Mouse (Mus musculus) right cerebral cortex, postnatal 25 days (tissue): ENCODE results near the gene Olfr555.
"Not testable (repeated sequence)": the region's sequence is repeated elsewhere in the genome, so short reads cannot be mapped to it uniquely, and the experiment has no call there.

Experiments
- DNase-seq: peaks from one replicate; pipeline ENCODE4 v3.0.0; 2022

The Olfr555 gene

DNA sequence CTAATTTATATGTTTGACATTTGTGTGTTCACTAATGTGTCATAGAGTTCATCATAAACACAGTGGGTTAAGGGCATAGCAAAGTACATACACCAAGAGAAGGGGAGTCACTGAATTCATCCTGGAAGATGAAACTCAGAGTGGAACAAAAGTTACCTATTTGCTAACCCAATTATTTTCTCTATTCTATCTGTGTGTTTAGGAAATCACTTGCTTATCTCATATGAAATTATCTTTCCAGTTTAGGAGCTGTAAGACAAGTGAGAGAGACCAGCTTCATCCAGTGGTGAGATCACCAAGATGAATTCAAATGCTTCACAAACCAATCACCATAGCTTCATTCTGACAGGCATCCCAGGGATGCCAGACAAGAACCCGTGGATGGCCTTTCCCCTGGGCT, at the start of gene Olfr555:
Olfr555 (plus strand) TSS at position 301 of the 400 bp plus-strand sequence.
- no peak for DNase-seq

DNA sequence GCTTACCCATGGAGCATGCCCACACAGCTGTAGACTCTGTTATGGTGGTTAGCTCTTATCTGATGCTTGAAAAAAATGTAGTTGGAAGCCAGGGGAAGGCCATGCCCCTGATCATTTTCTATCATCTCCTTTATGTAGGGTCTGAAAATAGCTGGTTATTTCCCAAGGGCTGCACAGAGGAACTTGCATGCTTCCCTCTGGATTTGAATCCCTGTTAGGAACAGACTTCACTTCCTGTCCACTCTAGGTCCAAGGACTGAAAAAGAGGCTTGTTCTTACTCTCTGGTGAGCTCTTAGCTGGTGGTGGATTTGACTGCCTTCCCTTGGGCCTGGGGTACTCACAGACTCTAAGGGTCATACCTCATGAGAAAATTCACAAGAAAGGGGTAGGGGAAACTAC, 40.5 kb upstream of the Olfr555 start, which contains the start of gene Olfr553:
Olfr553 (minus strand) TSS at position 101 of the 400 bp plus-strand sequence.
- no peak for DNase-seq

DNA sequence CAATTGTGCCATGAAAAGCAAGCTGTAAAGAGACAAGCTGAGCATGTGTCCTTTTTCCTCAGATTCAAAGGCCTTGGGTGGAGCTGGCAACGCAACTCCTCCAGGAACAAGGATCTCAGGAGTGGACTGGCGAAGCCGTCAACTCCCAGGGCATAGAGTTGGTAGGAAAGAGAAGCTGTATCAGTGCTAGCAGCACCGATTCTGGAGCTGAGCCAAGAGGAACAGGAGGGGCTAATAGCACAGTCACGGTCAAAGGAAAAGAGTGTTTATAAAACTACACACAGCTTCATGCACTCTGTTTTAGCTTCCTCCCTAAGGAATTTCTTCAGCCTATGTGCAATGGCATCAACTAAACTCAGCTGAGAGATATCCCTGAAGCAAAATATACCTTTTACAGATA, 39.0 kb upstream of the Olfr555 start:
- no peak for DNase-seq

DNA sequence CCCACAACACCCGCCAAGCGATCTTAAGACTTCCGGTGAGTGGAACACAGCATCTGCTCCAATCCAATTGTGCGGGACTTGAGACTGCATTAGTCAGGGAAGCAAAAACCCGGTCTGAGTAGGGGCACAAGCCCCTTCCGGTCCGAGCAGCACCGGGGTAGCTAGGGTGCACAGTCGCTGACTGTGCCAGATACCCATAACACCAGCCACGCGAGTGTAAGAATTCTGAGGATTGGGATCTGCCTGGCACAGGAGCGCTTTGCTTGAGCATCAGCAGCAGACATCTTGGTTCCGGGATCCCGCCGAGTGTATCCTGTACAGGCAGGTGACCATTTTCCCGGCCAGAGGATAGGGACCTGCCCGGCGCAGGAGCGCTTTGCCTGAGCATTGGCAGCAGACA, 38.3 kb upstream of the Olfr555 start:
- DNase-seq, result not testable (repeated sequence)

DNA sequence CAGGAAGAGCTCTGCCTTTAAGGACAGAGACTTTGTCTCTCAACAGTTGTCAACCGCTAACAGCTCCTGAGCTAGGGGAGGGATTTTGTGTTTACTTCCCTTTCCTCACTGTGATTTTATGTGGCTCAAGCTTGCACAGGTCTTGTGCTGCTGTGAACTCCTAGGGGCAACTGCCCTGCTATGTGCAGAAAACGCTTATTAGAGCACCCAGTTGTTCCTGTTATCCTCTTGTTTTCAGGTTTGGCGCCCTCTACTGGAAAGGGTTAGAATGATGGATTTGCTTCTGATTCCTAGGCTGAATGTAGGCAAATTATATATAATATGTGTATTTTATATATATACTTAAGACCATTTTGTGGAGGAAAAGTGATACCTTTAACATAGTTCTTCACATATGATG, 22.0 kb upstream of the Olfr555 start:
- no peak for DNase-seq

DNA sequence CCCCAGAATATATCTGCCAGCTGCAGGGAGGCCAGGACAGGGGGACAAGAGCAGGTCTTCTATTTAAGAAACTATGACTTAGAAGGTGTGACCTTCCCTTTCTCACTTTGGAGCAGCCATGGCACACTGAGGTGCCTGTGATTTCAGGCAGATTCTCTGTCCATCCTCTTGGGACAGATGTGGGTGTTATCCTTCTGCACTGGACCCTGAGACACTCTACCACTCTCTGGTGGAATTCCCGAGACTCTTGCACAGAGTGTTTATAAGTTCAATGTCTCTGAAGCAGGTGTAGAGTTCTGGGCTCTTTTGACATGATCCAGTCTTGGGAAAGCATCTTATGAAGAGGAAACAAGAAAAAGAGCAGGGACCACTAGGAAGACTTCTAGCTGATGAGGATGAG, 20.5 kb upstream of the Olfr555 start, which contains the start of gene Olfr554:
Olfr554 (plus strand) TSS at position 301 of the 400 bp plus-strand sequence.
- DNase-seq, result no peak

DNA sequence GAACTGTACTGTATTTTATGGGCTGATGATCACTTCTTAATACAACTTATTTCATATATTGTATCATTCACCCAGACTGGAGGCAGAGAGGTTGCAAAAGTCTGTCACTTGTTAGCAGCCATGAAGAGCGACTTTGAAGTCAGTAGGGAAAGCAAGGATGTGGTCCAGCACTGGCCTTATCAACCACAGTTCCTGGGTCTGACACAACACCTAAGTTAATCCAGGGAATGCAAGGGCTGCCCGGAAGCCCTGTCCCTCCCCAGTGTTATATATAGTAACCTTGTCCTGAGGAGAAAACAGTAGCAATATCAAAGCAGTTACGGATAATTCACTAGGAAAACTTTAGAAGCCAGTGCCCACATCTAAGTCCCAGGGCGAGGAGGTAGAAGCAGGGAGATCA, 13.7 kb upstream of the Olfr555 start:
- not testable (repeated sequence) for DNase-seq

DNA sequence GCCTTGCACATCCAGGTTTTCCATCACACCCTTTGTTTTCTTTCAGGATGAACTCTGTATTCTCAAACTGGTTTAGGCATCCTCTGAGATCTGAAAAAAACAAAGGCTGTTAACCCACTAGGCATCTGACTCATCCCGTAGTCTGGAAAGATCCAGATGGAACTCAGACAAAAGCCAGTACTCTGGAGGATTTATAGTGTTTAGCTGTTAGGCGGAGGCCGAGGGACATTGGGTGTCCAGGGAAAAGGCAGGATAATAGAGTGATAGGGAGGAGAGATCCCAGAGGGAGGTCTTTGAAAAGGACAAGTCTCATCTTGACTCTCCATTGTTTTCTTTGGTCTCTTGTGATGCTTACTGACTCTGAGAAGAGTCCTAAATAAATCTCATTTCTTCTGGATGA, 6.0 kb downstream of the Olfr555 start, which contains the start of gene Olfr556:
Olfr556 (plus strand) TSS at position 301 of the 400 bp plus-strand sequence.
- no peak for DNase-seq

DNA sequence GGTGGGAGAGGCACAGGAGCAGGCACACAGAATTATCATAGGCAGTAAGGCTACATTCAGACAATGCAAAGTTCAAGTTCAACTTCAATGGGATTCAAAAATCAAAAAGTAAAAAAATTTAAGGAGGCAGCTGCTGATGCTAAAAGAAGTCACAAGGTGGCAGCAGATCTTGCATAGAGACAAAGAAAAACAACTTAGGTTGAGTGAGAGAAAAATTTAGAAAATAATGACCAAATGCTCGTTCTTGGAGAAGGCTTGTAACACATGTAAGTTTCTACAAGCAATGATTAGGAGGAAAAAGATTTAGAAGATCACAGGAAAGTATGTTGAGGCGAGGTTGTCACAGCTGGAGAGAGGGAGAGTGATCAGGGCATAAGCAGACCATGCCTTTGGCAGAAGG, 6.8 kb downstream of the Olfr555 start:
- no peak for DNase-seq

DNA sequence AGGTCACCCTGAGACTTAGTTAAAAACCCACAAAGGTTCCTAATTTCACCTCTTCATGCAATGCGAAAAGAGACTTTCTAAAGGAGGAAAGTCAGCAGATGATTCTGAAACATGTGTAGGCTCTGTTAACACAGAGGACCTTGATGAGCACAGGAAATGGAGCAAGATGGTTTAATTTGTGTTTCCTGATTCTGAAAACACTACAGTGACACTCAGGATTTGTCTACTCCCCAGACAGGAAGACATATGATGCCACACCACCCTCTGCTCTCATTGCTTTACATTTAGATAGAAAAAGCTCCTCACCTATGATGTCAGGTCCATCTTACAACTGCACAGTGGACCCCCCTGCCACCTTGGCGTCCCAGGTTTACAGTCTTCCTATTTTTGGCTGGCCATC, 17.6 kb downstream of the Olfr555 start:
- no peak for DNase-seq

DNA sequence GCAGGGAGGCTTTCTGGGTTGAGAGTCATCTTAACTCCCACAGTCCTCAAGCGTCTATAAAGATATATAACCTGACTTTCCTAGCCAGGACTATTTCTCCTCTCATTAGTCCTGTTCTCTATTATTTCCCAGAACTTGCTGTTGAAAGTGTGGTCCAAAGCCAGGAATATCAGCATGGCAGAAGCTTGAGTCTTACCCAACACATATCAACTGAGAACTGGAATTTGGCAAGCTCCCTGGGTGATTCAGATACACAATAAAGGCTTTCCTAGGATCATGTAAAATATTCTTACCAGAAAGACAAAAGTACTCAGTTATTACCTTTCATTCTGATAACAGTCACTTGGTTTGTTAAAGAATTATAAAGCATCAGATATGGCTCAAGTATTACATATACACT, 23.3 kb downstream of the Olfr555 start:
- DNase-seq, result no peak

DNA sequence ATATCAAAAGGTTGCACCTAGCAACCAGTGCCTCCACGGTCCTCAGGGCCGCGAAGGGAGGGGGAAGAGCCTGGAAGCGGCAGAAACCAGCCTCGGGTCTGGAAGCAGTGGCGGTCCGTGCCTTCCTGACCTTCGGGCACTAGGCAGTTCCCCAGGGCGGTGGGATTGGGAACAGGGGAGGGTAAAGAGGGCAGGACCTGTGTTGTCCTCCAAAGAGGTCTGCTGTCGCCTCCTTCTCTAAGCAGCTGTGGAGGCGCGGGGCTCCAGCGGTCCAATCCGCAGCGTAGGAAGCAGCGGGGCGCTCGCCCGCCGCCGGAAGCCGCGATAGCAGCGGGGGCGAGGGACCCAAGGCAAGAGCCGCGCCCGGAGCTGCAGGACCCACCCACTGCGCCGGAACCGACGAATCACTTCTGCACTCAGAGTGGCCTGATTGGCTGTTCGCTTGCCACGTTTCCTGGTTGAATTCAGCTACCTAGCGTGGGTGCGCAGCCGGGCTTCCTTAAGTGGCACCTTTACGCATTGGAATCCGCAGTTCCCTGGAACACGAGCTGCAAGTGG, 28.4 kb downstream of the Olfr555 start, which contains the start of gene Trim68:
Trim68 (minus strand) TSS at position 384 of the 558 bp plus-strand sequence.
- peak; percentile 89 for DNase-seq

DNA sequence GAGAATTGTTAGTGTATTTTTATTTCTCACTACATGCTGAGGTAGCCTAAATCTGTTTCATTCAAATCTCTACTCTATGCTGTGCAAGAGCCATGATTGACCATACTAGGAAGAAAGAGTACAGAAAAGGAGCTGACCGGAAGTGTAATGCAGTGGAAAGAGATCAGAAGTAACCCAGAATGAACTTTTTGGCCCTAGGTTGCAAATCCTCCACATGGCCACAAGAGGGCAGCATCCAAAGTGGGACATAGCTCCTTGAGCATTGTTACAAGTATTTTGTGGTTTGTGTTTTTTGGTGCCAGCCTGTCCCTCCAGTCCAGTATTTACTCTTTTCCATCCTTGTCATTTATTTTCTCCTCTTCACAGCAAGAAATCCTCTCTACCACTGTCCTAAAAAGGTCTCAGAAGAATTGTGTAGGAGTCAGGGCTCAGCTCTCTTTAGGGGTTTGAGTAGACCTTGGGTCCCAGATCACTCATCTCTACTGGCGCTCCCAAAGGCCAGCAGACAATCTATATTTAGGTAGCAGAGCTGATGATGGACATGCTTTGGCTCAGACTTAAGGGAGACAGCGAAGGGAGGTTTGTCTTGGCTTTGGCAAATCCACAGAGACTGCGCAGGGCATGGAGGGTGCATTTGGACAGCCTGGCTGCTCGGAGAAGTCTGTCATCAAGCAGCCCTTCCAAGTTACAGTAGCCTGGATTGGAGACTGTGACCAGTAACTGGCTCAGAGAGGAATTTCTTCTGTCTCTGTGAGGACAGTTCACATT, 36.9 kb downstream of the Olfr555 start, which contains the start of gene Olfr557:
Olfr557 (plus strand) TSS at position 553 of the 768 bp plus-strand sequence.
- DNase-seq, result no peak

DNA sequence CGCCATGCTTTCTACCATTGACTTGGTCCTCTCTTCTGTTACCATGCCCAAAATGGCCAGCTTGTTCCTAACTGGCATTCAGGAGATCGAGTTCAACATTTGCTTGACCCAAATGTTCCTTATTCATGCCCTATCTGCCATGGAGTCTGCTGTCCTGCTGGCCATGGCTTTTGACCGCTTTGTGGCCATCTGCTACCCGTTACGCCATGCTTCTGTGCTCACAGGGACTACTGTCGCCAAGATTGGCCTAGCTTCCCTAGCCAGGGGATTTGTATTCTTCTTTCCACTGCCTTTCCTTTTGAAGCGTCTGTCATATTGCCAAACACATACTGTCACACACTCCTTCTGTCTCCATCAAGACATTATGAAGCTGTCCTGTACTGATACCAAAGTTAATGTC, 39.8 kb downstream of the Olfr555 start:
- no peak for DNase-seq

DNA sequence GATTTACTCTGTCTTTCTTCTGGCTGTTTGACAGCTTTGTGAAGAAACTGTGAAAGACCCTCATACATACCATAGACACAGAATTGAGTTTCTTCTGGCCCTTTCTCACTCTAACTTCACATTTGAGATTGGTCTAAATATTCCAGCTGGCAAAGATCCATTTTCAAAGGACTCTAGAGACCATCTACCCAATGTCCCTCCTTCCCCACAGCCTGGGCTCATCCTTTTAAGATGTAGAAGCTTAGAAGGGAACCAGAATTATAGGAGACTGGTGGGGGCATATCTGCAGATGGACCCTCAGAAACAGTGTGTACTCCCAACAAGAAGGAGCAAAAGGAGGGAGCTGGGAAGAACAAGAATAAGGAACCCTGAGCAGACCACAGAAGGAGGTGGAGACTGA, 43.3 kb downstream of the Olfr555 start, which contains the start of gene Olfr558:
Olfr558 (plus strand) TSS at position 301 of the 400 bp plus-strand sequence.
- no peak for DNase-seq
